Comparison of ENCODE assay signal across 18 mouse cellular contexts in the genomic region with DNA sequence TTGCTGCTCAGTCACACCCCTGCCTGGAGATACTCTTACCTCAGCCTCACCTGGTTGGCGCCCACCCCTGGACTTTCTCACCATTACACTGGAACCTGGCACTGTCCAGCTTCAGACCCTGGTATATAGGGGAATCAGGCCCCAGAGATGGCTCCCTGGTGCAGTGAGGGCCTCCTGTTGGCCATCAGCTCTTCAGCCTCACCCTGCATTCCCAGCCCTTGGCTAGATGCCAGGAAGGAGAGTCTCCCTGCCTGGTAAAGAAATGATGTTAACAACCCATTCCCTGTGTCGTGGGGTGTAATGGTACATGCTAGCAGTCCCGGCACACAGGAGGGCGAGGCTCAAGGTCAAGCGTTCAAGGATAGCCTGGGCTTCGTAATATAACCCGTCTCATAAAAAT.
DNase-seq lines count a peak whose midpoint lies in the region; ATAC-seq and TF ChIP-seq lines count a peak whose summit lies in the region.
"Had no signal": no experiment of that assay in that cellular context is flagged by ENCODE, and none has a peak within 500 bp of the region (broad histone marks: within the 10 kb centered on the region; RNA-seq: fewer than 3 reads in every experiment).

No protein-coding gene starts in this region.

- H3K9ac ChIP-seq in heart, embryonic 15.5 days = no peak overlapping the region
- H3K9ac ChIP-seq in stomach, embryonic 16.5 days (ENCODE audit: low read length) = no peak overlapping the region
- H3K9ac ChIP-seq in stomach, postnatal 0 days (ENCODE audit: low read length) = no peak overlapping the region
- H3K9ac ChIP-seq: embryonic facial prominence, embryonic 12.5 days; intestine, embryonic 15.5 days had no signal

- peak; percentile 31 to 36 for DNase-seq in cerebellum, postnatal 10 days
- DNase-seq in cerebellum, adult 11 months = no peak
- no peak for DNase-seq in heart, adult 11 months
- DNase-seq in lung, postnatal 10 days = peak; percentile 11
- DNase-seq in lung, postnatal 4 days = no peak
- no peak for DNase-seq in stomach, postnatal 0 days (ENCODE audit: low spot score)
- DNase-seq: cerebellum, adult 9-10 months; lung, adult 18-20 months; right cerebral cortex, postnatal 14 days; spleen, adult 18-20 months; thymus, adult 18-20 months; thymus, postnatal 4 days had no signal

- ATAC-seq in heart, embryonic 15.5 days (replicated peaks; ENCODE audit: insufficient number of reproducible peaks, insufficient read depth, low FRiP score, low read depth) = no peak
- ATAC-seq in stomach, embryonic 16.5 days (ENCODE audit: insufficient read depth, low FRiP score) = 0 out of 2 replicates have a peak, but pooled peaks have one; percentile 27
- no peak; the same call in 1 of the 2 replicates for ATAC-seq in stomach, postnatal 0 days (ENCODE audit: low FRiP score, low TSS enrichment)
- ATAC-seq: intestine, embryonic 15.5 days had no signal

- no peaks in the 10 kb centered on the region for H3K36me3 ChIP-seq in heart, embryonic 15.5 days
- no peaks in the 10 kb centered on the region for H3K36me3 ChIP-seq in stomach, embryonic 16.5 days (ENCODE audit: control insufficient read depth, insufficient read depth, low read length)
- no peaks in the 10 kb centered on the region for H3K36me3 ChIP-seq in stomach, postnatal 0 days (ENCODE audit: control insufficient read depth, insufficient read depth, low read length)
- H3K36me3 ChIP-seq: embryonic facial prominence, embryonic 12.5 days; G1E; intestine, embryonic 15.5 days had no signal

- H3K9me3 ChIP-seq in heart, embryonic 15.5 days (replicated peaks) = no peaks in the 10 kb centered on the region
- no peaks in the 10 kb centered on the region for H3K9me3 ChIP-seq in stomach, embryonic 16.5 days (replicated peaks; ENCODE audit: control insufficient read depth, low read length)
- no peaks in the 10 kb centered on the region for H3K9me3 ChIP-seq in stomach, postnatal 0 days (ENCODE audit: control insufficient read depth, low read length)
- H3K9me3 ChIP-seq: embryonic facial prominence, embryonic 12.5 days; intestine, embryonic 15.5 days had no signal

- H3K4me3 ChIP-seq in heart, embryonic 15.5 days = no peak overlapping the region
- no peak overlapping the region for H3K4me3 ChIP-seq in stomach, embryonic 16.5 days (replicated peaks; ENCODE audit: low read length)
- H3K4me3 ChIP-seq in stomach, postnatal 0 days (ENCODE audit: low read depth, low read length) = no peak overlapping the region
- H3K4me3 ChIP-seq: embryonic facial prominence, embryonic 12.5 days; intestine, embryonic 15.5 days had no signal

- H3K4me2 ChIP-seq in heart, embryonic 15.5 days = no peak overlapping the region
- H3K4me2 ChIP-seq in stomach, embryonic 16.5 days (ENCODE audit: low read depth, low read length) = no peak overlapping the region
- no peak overlapping the region for H3K4me2 ChIP-seq in stomach, postnatal 0 days (replicated peaks; ENCODE audit: low read depth)
- H3K4me2 ChIP-seq: embryonic facial prominence, embryonic 12.5 days; intestine, embryonic 15.5 days; liver, embryonic 11.5 days had no signal

- TF ChIP-seq EP300 in stomach, postnatal 0 days (optimal IDR thresholded peaks at IDR 0.05) = no peak

- H3K27ac ChIP-seq in heart, embryonic 15.5 days = 0 out of 2 replicates have a peak overlapping the region, but pooled peaks have one; percentile 9
- no peak overlapping the region for H3K27ac ChIP-seq in stomach, embryonic 16.5 days (ENCODE audit: low read length)
- no peak overlapping the region for H3K27ac ChIP-seq in stomach, postnatal 0 days (replicated peaks)
- H3K27ac ChIP-seq: embryonic facial prominence, embryonic 12.5 days; intestine, embryonic 15.5 days had no signal

- no peaks in the 10 kb centered on the region for H3K27me3 ChIP-seq in heart, embryonic 15.5 days
- no peaks in the 10 kb centered on the region for H3K27me3 ChIP-seq in stomach, embryonic 16.5 days (ENCODE audit: control insufficient read depth, insufficient read depth, low read length)
- no peaks in the 10 kb centered on the region for H3K27me3 ChIP-seq in stomach, postnatal 0 days (ENCODE audit: control insufficient read depth, insufficient read depth, low read length)
- H3K27me3 ChIP-seq: embryonic facial prominence, embryonic 12.5 days; intestine, embryonic 15.5 days had no signal

- no peak for TF ChIP-seq CTCF in stomach, postnatal 0 days (IDR thresholded peaks at IDR 0.05; ENCODE audit: low read depth)

- H3K4me1 ChIP-seq in heart, embryonic 15.5 days (replicated peaks) = peaks cover 22% of the 10 kb centered on the region
- H3K4me1 ChIP-seq in stomach, embryonic 16.5 days (ENCODE audit: control insufficient read depth, insufficient read depth, low read length) = peaks cover 8% of the 10 kb centered on the region
- no peaks in the 10 kb centered on the region for H3K4me1 ChIP-seq in stomach, postnatal 0 days (replicated peaks; ENCODE audit: control insufficient read depth, insufficient read depth)

- WGBS in heart, embryonic 15.5 days = 51% methylated on average over 7 of the region's 7 CpGs
- 57% methylated on average over 7 of the region's 7 CpGs for WGBS in stomach, embryonic 16.5 days
- WGBS in stomach, postnatal 0 days = 58% methylated on average over 7 of the region's 7 CpGs

Comparison
In these comparisons a context has a peak if more than half of its experiments do, and no peak if none do; other contexts are left out.
1. DNase-seq: peak in cerebellum, postnatal 10 days (2 of 2) and lung, postnatal 10 days (single experiment); none in cerebellum, adult 11 months (single experiment), heart, adult 11 months (single experiment), lung, postnatal 4 days (0 of 2) and stomach, postnatal 0 days (single experiment).